Mouse (Mus musculus): ENCODE data around the gene Tmem50a. TPM values are rescaled to one million over a fixed set of nuclear protein-coding genes. Genes with fewer than 3 reads are reported as not detected.

Tmem50a gene
- total and polyA plus RNA-seq, 2 experiments from 2014 or later: 206 to 262 TPM

- Histone ChIP-seq H3K9me3 (ENCODE audit: low read length) (no peaks in the 10 kb centered on the region), H3K36me3 (ENCODE audit: insufficient read depth, low read length) (peaks cover 23% of the 10 kb centered on the region), H3K4me2 (ENCODE audit: low read depth, low read length, poor library complexity, severe bottlenecking) (peak overlapping the region; percentile 83), H3K27me3 (ENCODE audit: insufficient read depth, low read length) (no peaks in the 10 kb centered on the region), H3K4me3 (ENCODE audit: low read depth, low read length) (peak overlapping the region; percentile 99), H3K4me1 (ENCODE audit: insufficient read depth, low read length) (peaks cover 3% of the 10 kb centered on the region; the same call in 1 of the 2 replicates), H3K27ac (ENCODE audit: low read depth, low read length) (peak overlapping the region; percentile 97), H3K9ac (replicated peaks; ENCODE audit: low read length, poor library complexity, severe bottlenecking) (peak overlapping the region; percentile 95)
- DNase-seq (ENCODE audit: low spot score) (peak; percentile 38), ATAC-seq (ENCODE audit: low FRiP score) (peak; percentile 42)
- WGBS: under 1% methylated on average over 75 of the region's 75 CpGs
- peak; percentile 37 for TF ChIP-seq CTCF (IDR thresholded peaks at IDR 0.05)
Observed at GRCm38 (mm10) chr4:134924019-134924741, 9.4 kb upstream of the Tmem50a start.

- 1% methylated on average over 64 of the region's 64 CpGs for WGBS
- Histone ChIP-seq H3K9me3 (ENCODE audit: low read length) (no peaks in the 10 kb centered on the region), H3K9ac (replicated peaks; ENCODE audit: low read length, poor library complexity, severe bottlenecking) (peak within 1 kb of the TSS; percentile 95), H3K4me2 (ENCODE audit: low read depth, low read length, poor library complexity, severe bottlenecking) (peak within 1 kb of the TSS; percentile 83), H3K36me3 (ENCODE audit: insufficient read depth, low read length) (peaks cover 21% of the 10 kb centered on the region), H3K4me1 (ENCODE audit: insufficient read depth, low read length) (peaks cover 3% of the 10 kb centered on the region; the same call in 1 of the 2 replicates), H3K27ac (ENCODE audit: low read depth, low read length) (peak within 1 kb of the TSS; percentile 97), H3K4me3 (ENCODE audit: low read depth, low read length) (peak within 1 kb of the TSS; percentile 99), H3K27me3 (ENCODE audit: insufficient read depth, low read length) (no peaks in the 10 kb centered on the region)
- DNase-seq (ENCODE audit: low spot score) (peak; percentile 100), ATAC-seq (ENCODE audit: low FRiP score) (peak; percentile 93)
- no peak for TF ChIP-seq CTCF (IDR thresholded peaks at IDR 0.05)
Observed at GRCm38 (mm10) chr4:134923258-134924018, 8.6 kb upstream of the Tmem50a start, which contains the start of gene Rsrp1. Gene Rsrp1, plus strand, starts transcription at chr4:134923592.

GRCm38 (mm10) chr4:134922925-134923244 lies 8.1 kb upstream of the Tmem50a start:
- Histone ChIP-seq H3K4me2 (ENCODE audit: low read depth, low read length, poor library complexity, severe bottlenecking) (peak overlapping the region; percentile 83), H3K4me1 (ENCODE audit: insufficient read depth, low read length) (peaks cover 3% of the 10 kb centered on the region; the same call in 1 of the 2 replicates), H3K36me3 (ENCODE audit: insufficient read depth, low read length) (peaks cover 15% of the 10 kb centered on the region), H3K4me3 (ENCODE audit: low read depth, low read length) (peak overlapping the region; percentile 99), H3K9ac (replicated peaks; ENCODE audit: low read length, poor library complexity, severe bottlenecking) (peak overlapping the region; percentile 61), H3K27ac (ENCODE audit: low read depth, low read length) (peak overlapping the region; percentile 97), H3K27me3 (ENCODE audit: insufficient read depth, low read length) (no peaks in the 10 kb centered on the region), H3K9me3 (ENCODE audit: low read length) (no peaks in the 10 kb centered on the region)
- DNase-seq (ENCODE audit: low spot score): peak; percentile 61
- WGBS: under 1% methylated on average over 13 of the region's 13 CpGs
- TF ChIP-seq CTCF (IDR thresholded peaks at IDR 0.05): no peak; the same call in 1 of the 2 replicates
- peak; percentile 66; the same call in 1 of the 2 replicates for ATAC-seq (ENCODE audit: low FRiP score)

- Histone ChIP-seq H3K4me2 (ENCODE audit: low read depth, low read length, poor library complexity, severe bottlenecking) (peak overlapping the region; percentile 83), H3K9ac (replicated peaks; ENCODE audit: low read length, poor library complexity, severe bottlenecking) (peak overlapping the region; percentile 61), H3K27me3 (ENCODE audit: insufficient read depth, low read length) (no peaks in the 10 kb centered on the region), H3K36me3 (ENCODE audit: insufficient read depth, low read length) (peaks cover 10% of the 10 kb centered on the region), H3K4me1 (ENCODE audit: insufficient read depth, low read length) (peaks cover 3% of the 10 kb centered on the region; the same call in 1 of the 2 replicates), H3K9me3 (ENCODE audit: low read length) (no peaks in the 10 kb centered on the region), H3K27ac (ENCODE audit: low read depth, low read length) (peak overlapping the region; percentile 97), H3K4me3 (ENCODE audit: low read depth, low read length) (peak overlapping the region; percentile 99)
- 60% methylated on average over 10 of the region's 10 CpGs for WGBS
- ATAC-seq (ENCODE audit: low FRiP score): no peak
- no peak for DNase-seq (ENCODE audit: low spot score)
- no peak for TF ChIP-seq CTCF (IDR thresholded peaks at IDR 0.05)
Observed at GRCm38 (mm10) chr4:134922111-134922924, 7.5 kb upstream of the Tmem50a start.

GRCm38 (mm10) chr4:134921703-134922102 lies 6.9 kb upstream of the Tmem50a start:
- Histone ChIP-seq H3K4me1 (ENCODE audit: insufficient read depth, low read length) (peaks cover 3% of the 10 kb centered on the region; the same call in 1 of the 2 replicates), H3K9me3 (ENCODE audit: low read length) (no peaks in the 10 kb centered on the region), H3K36me3 (ENCODE audit: insufficient read depth, low read length) (peaks cover 6% of the 10 kb centered on the region), H3K9ac (replicated peaks; ENCODE audit: low read length, poor library complexity, severe bottlenecking) (no peak overlapping the region), H3K4me2 (ENCODE audit: low read depth, low read length, poor library complexity, severe bottlenecking) (no peak overlapping the region), H3K27ac (ENCODE audit: low read depth, low read length) (no peak overlapping the region), H3K27me3 (ENCODE audit: insufficient read depth, low read length) (no peaks in the 10 kb centered on the region), H3K4me3 (ENCODE audit: low read depth, low read length) (no peak overlapping the region)
- 97% methylated on average over 4 of the region's 4 CpGs for WGBS
- DNase-seq (ENCODE audit: low spot score) (no peak), ATAC-seq (ENCODE audit: low FRiP score) (no peak)
- TF ChIP-seq CTCF (IDR thresholded peaks at IDR 0.05): no peak
